Mouse (Mus musculus): ENCODE measurements around the gene Adgrg5. TPM values are rescaled to one million over a fixed set of nuclear protein-coding genes. Genes with fewer than 3 reads are reported as not detected.

The Adgrg5 gene
- polyA plus RNA-seq, 1 experiment from 2014 or later: 0.21 TPM

DNA sequence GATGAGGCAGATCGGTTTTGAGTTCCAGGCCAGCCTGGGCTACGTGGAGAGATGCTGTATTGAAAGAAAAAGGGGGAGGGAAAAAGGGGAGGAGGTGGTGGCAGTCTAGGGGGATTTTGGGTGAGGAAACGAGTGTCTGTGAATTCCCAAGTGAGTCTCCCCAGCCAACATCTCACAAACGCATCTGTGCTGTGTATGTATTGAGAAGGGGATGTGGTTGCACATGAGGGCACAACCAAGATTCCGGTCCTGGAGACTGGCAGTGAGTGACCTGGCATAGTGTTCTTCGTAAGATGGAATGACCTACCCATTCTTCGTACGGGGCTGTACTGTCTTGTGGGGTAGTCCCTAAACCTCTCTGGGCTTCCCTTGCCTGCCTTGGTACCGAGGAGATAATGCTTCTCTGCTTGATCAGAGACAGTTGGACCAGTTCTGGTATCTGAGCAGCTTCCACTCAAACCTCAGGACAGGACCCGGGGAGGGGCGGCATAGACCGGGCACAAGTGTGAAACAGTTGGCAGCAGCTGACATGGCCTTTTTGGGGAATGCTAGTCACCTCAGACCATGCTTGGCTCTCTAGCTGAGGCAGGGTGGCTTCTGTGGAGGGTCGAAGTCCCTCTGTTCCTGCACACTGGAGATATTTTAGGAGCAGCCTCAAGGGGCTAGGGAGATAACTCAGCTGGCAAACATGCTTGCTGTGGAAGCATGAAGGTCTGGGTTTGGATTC, 55.3 kb downstream of the Adgrg5 start:
- ATAC-seq (ENCODE audit: insufficient read depth) (no peak), DNase-seq (no peak)
- TF ChIP-seq CTCF (IDR thresholded peaks at IDR 0.05; ENCODE audit: low read depth): no peak
- H3K4me3 ChIP-seq (ENCODE audit: low read depth, low read length): peak overlapping the region; percentile 42
- peaks cover 3% of the 10 kb centered on the region for H3K4me1 ChIP-seq (ENCODE audit: insufficient read depth)
- no peaks in the 10 kb centered on the region for H3K9me3 ChIP-seq (ENCODE audit: low read depth, low read length)
- H3K27me3 ChIP-seq (ENCODE audit: insufficient read depth, low read length): peaks cover 6% of the 10 kb centered on the region; the same call in 1 of the 2 replicates
- 0 out of 2 replicates have a peak overlapping the region, but pooled peaks have one; percentile 93 for H3K27ac ChIP-seq (ENCODE audit: low read depth)
- H3K9ac ChIP-seq: peak overlapping the region; percentile 50; the same call in 1 of the 2 replicates
- peak overlapping the region; percentile 59 for H3K4me2 ChIP-seq
- WGBS: 68% methylated on average over 13 of the region's 13 CpGs
- no peaks in the 10 kb centered on the region for H3K36me3 ChIP-seq (ENCODE audit: insufficient read depth)

DNA sequence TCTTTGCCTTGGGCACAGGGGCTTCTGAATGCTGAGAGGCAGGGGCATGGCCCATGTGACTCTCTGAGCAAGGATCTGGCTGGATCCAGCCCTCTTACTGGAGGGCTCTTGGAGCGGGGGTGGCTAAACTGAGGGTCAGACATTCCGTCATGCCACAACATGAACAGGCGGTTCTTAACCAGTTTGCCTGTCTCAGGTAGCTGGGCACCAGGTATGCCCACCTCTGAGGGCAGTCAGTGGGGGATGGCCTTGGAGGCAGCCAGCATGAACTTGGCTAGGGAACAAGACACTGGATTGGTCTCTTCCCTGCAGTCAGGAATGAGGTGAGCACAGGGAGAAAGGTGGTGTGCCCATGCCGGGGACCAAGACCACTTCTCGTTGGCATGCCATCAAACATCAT, 56.7 kb downstream of the Adgrg5 start:
- H3K4me2 ChIP-seq: peak overlapping the region; percentile 1; the same call in 1 of the 2 replicates
- TF ChIP-seq CTCF (IDR thresholded peaks at IDR 0.05; ENCODE audit: low read depth): no peak
- H3K27me3 ChIP-seq (ENCODE audit: insufficient read depth, low read length): peaks cover 6% of the 10 kb centered on the region; the same call in 1 of the 2 replicates
- H3K4me3 ChIP-seq (ENCODE audit: low read depth, low read length): no peak overlapping the region
- ATAC-seq (ENCODE audit: insufficient read depth) (no peak), DNase-seq (no peak)
- WGBS: 73% methylated on average over 5 of the region's 5 CpGs
- H3K36me3 ChIP-seq (ENCODE audit: insufficient read depth): no peaks in the 10 kb centered on the region
- H3K9ac ChIP-seq: no peak overlapping the region
- no peak overlapping the region for H3K27ac ChIP-seq (ENCODE audit: low read depth)
- H3K9me3 ChIP-seq (ENCODE audit: low read depth, low read length): no peaks in the 10 kb centered on the region
- peaks cover 8% of the 10 kb centered on the region for H3K4me1 ChIP-seq (ENCODE audit: insufficient read depth)

DNA sequence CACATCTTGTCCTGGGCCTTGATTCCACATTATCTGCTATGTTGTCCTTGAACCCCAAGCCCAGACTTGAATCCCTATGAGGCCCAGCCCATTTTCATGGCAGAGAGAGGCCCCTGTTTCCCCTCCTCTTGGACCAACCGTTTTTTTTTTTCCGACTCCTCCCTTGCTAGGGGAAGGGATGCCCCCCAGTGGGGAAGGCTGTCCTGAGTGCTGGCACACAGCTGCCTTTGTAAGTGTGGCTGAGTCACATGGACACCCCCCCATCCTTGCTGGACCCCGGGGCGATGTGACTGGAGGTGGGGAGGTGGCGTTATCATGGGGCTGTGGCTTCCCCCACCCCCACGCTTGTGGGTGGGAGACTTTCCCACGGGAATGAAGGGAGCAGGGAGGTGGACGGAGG, 57.5 kb downstream of the Adgrg5 start:
- 53% methylated on average over 8 of the region's 8 CpGs for WGBS
- Histone ChIP-seq H3K27me3 (ENCODE audit: insufficient read depth, low read length) (peaks cover 6% of the 10 kb centered on the region; the same call in 1 of the 2 replicates), H3K36me3 (ENCODE audit: insufficient read depth) (no peaks in the 10 kb centered on the region), H3K9me3 (ENCODE audit: low read depth, low read length) (no peaks in the 10 kb centered on the region), H3K4me3 (ENCODE audit: low read depth, low read length) (no peak overlapping the region), H3K27ac (ENCODE audit: low read depth) (0 out of 2 replicates have a peak overlapping the region, but pooled peaks have one; percentile 19), H3K9ac (no peak overlapping the region), H3K4me1 (ENCODE audit: insufficient read depth) (peaks cover 8% of the 10 kb centered on the region), H3K4me2 (no peak overlapping the region; the same call in 1 of the 2 replicates)
- no peak for DNase-seq
- no peak for TF ChIP-seq CTCF (IDR thresholded peaks at IDR 0.05; ENCODE audit: low read depth)
- no peak for ATAC-seq (ENCODE audit: insufficient read depth)

DNA sequence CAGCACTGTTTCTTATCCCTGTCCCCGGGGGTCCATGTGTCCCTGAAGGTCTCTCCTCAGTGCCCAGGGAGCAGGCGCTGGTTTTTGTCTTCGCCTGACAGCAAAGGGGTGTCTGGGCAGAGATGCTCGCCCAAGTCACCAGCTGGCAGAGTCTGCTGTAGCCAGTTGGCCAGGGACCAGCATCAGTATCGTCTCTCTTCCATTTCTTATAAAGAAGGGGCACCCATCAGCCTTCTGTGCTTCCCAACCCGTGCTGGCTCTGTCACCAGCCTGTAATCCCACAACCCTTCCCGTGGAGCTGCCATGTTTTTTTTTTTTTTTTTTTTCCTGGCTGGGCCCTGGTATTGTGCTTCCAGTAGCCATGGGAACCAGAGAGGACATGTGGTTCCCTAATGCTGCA, 58.4 kb downstream of the Adgrg5 start:
- Histone ChIP-seq H3K36me3 (ENCODE audit: insufficient read depth) (no peaks in the 10 kb centered on the region), H3K27me3 (ENCODE audit: insufficient read depth, low read length) (peaks cover 6% of the 10 kb centered on the region; the same call in 1 of the 2 replicates), H3K9ac (no peak overlapping the region), H3K27ac (ENCODE audit: low read depth) (no peak overlapping the region), H3K9me3 (ENCODE audit: low read depth, low read length) (no peaks in the 10 kb centered on the region), H3K4me2 (no peak overlapping the region), H3K4me1 (ENCODE audit: insufficient read depth) (peaks cover 8% of the 10 kb centered on the region), H3K4me3 (ENCODE audit: low read depth, low read length) (no peak overlapping the region)
- ATAC-seq (ENCODE audit: insufficient read depth): no peak
- WGBS: 66% methylated on average over 7 of the region's 7 CpGs
- TF ChIP-seq CTCF (IDR thresholded peaks at IDR 0.05; ENCODE audit: low read depth): no peak
- DNase-seq: no peak

DNA sequence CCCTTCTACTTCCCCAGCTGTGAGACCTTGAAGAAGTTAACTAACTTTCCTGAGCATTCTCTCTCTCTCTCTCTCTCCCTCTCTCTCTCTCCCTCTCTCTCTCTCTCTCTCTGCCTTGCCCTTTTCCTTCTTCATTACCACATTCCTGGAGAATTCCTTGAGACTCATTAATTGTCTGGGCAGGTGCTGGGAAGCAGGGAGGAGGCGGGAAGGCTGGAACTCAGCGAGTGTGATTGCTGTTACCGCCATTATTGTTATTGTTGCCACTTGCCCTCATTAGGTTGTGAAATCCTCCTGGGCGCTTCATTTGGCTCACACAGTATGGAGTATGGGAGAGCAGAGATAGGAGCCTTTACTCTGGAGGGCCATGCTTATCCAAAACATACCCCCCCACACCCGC, 59.7 kb downstream of the Adgrg5 start:
- Histone ChIP-seq H3K4me3 (ENCODE audit: low read depth, low read length) (no peak overlapping the region), H3K36me3 (ENCODE audit: insufficient read depth) (no peaks in the 10 kb centered on the region), H3K4me1 (ENCODE audit: insufficient read depth) (peaks cover 8% of the 10 kb centered on the region), H3K9ac (no peak overlapping the region), H3K27ac (ENCODE audit: low read depth) (peak overlapping the region; percentile 58), H3K27me3 (ENCODE audit: insufficient read depth, low read length) (peaks cover 2% of the 10 kb centered on the region; the same call in 1 of the 2 replicates), H3K4me2 (no peak overlapping the region), H3K9me3 (ENCODE audit: low read depth, low read length) (no peaks in the 10 kb centered on the region)
- DNase-seq (no peak), ATAC-seq (ENCODE audit: insufficient read depth) (peak; percentile 21; the same call in 1 of the 2 replicates)
- TF ChIP-seq CTCF (IDR thresholded peaks at IDR 0.05; ENCODE audit: low read depth): no peak
- WGBS: 10% methylated on average over 5 of the region's 5 CpGs

DNA sequence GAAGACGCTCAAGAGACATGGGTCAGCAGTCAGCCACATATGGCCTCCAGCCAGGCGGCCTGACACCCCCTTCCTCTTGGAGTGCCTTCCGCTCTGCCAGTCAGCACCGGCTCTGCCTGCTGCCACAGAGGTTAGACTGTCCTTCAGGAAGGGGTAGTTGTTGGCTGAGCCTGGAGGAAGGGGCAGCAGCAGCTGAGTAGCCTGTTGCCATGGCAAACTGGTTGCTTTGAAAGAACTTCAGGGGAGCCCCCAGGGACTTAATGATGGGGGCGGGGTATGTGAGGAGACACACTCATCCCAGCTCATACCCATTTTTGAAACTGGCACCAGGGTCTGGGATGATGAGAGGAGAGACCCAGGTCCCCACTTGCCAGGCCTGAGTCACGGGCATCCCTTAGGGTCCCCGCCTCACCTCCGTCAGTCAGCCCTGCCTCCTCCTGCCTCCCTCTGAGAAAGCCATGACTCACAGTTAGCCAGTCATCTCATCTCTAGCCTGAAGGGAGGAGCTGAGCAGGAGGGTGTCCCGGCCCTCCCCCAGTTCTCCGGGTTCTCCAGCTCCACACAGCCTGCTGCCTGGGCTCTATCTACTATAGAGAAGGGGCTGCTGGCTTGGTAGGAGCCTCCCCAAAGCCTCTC, 60.5 kb downstream of the Adgrg5 start:
- Histone ChIP-seq H3K4me1 (ENCODE audit: insufficient read depth) (peaks cover 8% of the 10 kb centered on the region), H3K9ac (peak overlapping the region; percentile 21; the same call in 1 of the 2 replicates)
- DNase-seq: peak; percentile 48

DNA sequence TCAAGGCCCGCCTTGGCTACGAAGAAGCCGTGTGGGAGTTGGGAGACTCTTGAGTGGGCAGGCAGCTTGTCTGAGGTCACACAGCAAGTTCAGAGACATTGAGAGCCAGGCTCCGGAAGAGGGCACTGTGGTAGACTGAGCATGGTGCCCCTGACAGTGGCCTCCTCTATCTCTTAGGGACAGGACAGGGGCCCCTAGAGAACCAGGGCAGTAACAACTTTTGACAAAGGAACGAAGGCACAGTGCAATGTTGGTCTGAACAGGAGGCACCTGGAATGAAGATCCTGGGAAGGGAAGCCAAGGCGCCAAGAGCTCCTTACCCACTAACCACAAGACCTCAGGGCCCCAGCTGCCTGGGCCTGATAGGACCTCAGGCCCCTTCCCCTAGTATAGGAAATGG, 61.5 kb downstream of the Adgrg5 start:
- Histone ChIP-seq H3K4me3 (ENCODE audit: low read depth, low read length) (peak overlapping the region; percentile 22; the same call in 1 of the 2 replicates), H3K27me3 (ENCODE audit: insufficient read depth, low read length) (no peaks in the 10 kb centered on the region), H3K27ac (ENCODE audit: low read depth) (peak overlapping the region; percentile 19; the same call in 1 of the 2 replicates), H3K36me3 (ENCODE audit: insufficient read depth) (no peaks in the 10 kb centered on the region), H3K4me1 (ENCODE audit: insufficient read depth) (peaks cover 8% of the 10 kb centered on the region), H3K9ac (0 out of 2 replicates have a peak overlapping the region, but pooled peaks have one; percentile 21), H3K4me2 (peak overlapping the region; percentile 37; the same call in 1 of the 2 replicates), H3K9me3 (ENCODE audit: low read depth, low read length) (no peaks in the 10 kb centered on the region)
- 76% methylated on average over 6 of the region's 6 CpGs for WGBS
- no peak for DNase-seq
- ATAC-seq (ENCODE audit: insufficient read depth): 0 out of 2 replicates have a peak, but pooled peaks have one; percentile 25
- no peak for TF ChIP-seq CTCF (IDR thresholded peaks at IDR 0.05; ENCODE audit: low read depth)

More for the DNA sequence above, 60.5 kb downstream of the Adgrg5 start:
- ATAC-seq (ENCODE audit: insufficient read depth): peak; percentile 71
- TF ChIP-seq CTCF (IDR thresholded peaks at IDR 0.05; ENCODE audit: low read depth): no peak
- 22% methylated on average over 10 of the region's 10 CpGs for WGBS
- Histone ChIP-seq H3K27me3 (ENCODE audit: insufficient read depth, low read length) (no peaks in the 10 kb centered on the region), H3K4me2 (peak overlapping the region; percentile 37), H3K36me3 (ENCODE audit: insufficient read depth) (no peaks in the 10 kb centered on the region), H3K4me3 (ENCODE audit: low read depth, low read length) (peak overlapping the region; percentile 22; the same call in 1 of the 2 replicates), H3K9me3 (ENCODE audit: low read depth, low read length) (no peaks in the 10 kb centered on the region), H3K27ac (ENCODE audit: low read depth) (peak overlapping the region; percentile 58; the same call in 1 of the 2 replicates)
